Mouse (Mus musculus): ENCODE data around the gene Col6a1. TPM values are rescaled to one million over a fixed set of nuclear protein-coding genes. Genes with fewer than 3 reads are reported as not detected.
"Not testable (repeated sequence)": the region's sequence is repeated elsewhere in the genome, so short reads cannot be mapped to it uniquely, and the experiment has no call there.

Gene Col6a1
- polyA plus RNA-seq, 1 experiment, result 13.0 TPM

DNA sequence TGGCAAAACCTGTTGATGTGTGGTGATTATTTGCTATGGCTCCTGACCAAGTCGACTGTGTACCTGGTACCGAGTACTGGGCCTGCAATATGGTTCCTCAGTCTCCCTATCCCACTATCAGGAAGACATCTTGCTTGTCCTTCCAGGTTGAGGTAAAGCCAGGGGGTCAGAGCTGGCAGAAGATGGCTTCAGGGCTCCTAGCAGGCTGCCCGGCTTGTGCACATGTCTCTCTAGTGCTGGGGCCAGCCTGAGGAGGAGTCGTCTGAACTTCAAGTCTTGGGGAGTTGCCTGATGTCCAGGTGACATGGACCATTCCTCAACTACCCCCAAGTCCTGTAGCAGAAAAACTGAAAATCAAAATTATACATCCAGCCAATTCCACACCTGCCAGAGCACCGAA lies 33.9 kb upstream of the Col6a1 start:
- Histone ChIP-seq H3K4me3 (replicated peaks; ENCODE audit: insufficient read depth, low read depth, low read length) (no peak overlapping the region), H3K27me3 (ENCODE audit: control insufficient read depth, insufficient read depth, low read length) (no peaks in the 10 kb centered on the region), H3K27ac (ENCODE audit: insufficient read depth, low read length) (no peak overlapping the region), H3K4me1 (ENCODE audit: control insufficient read depth, insufficient read depth, low read length) (0 out of 2 replicates have a peak, but pooled peaks cover 11% of the 10 kb centered on the region)
- no peak for DNase-seq
- WGBS, result 81% methylated on average over 5 of the region's 5 CpGs
- TF ChIP-seq POLR2A (IDR thresholded peaks at IDR 0.05; ENCODE audit: borderline replicate concordance, insufficient read depth, low read length) (no peak), CTCF (IDR thresholded peaks at IDR 0.05; ENCODE audit: borderline replicate concordance, insufficient read depth, low read depth, low read length) (no peak)

- Histone ChIP-seq H3K27me3 (ENCODE audit: control insufficient read depth, insufficient read depth, low read length) (no peaks in the 10 kb centered on the region), H3K27ac (ENCODE audit: insufficient read depth, low read length) (no peak overlapping the region), H3K4me3 (replicated peaks; ENCODE audit: insufficient read depth, low read depth, low read length) (no peak overlapping the region), H3K4me1 (ENCODE audit: control insufficient read depth, insufficient read depth, low read length) (no peaks in the 10 kb centered on the region)
- TF ChIP-seq POLR2A (IDR thresholded peaks at IDR 0.05; ENCODE audit: borderline replicate concordance, insufficient read depth, low read length) (no peak), CTCF (IDR thresholded peaks at IDR 0.05; ENCODE audit: borderline replicate concordance, insufficient read depth, low read depth, low read length) (no peak)
- no peak for DNase-seq
- 90% methylated on average over 3 of the region's 3 CpGs for WGBS
These were observed 27.7 kb upstream of the Col6a1 start for GRCm38 (mm10) chr10:76753640-76754039.

DNA sequence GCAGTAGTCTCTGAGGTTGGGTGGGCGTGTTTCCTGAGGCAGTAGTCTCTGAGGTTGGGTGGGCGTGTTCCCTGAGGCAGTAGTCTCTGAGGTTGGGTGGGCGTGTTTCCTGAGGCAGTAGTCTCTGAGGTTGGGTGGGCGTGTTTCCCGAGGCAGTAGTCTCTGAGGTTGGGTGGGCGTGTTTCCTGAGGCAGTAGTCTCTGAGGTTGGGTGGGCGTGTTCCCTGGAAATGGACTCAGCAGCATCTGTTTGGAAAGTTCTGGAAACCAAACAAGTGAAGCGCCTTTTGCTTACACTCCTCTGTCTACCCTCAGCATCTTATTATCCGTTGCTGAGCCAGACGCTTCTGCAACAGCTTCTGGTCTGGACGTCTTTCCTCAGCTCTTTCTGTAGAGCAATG lies 18.3 kb upstream of the Col6a1 start:
- 54% methylated on average over 11 of the region's 11 CpGs for WGBS
- DNase-seq; H3K27ac ChIP-seq (ENCODE audit: insufficient read depth, low read length); H3K4me3 ChIP-seq (replicated peaks; ENCODE audit: insufficient read depth, low read depth, low read length); H3K4me1 ChIP-seq (ENCODE audit: control insufficient read depth, insufficient read depth, low read length); H3K27me3 ChIP-seq (ENCODE audit: control insufficient read depth, insufficient read depth, low read length): not testable (repeated sequence)

DNA sequence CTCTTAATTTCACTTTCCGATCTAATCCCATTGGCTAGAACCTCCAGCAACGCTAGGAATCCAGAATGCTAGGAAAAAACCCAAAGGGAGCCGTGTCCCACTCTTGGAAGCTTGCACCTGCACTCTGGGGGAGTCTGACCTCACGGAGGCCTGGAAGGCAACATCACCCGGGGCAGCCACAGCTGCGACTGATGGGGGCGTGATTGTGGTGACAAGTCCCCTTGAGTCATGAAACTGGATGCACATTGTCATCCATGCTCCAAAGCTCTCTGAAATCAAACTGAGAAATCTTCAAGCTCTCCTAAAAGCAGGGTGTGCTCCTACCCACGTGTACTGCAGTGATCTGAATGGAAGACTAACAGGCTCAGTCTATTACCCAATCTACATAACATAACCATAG lies 10.8 kb upstream of the Col6a1 start:
- TF ChIP-seq POLR2A (IDR thresholded peaks at IDR 0.05; ENCODE audit: borderline replicate concordance, insufficient read depth, low read length) (no peak), CTCF (IDR thresholded peaks at IDR 0.05; ENCODE audit: borderline replicate concordance, insufficient read depth, low read depth, low read length) (no peak)
- no peak for DNase-seq
- H3K4me1 ChIP-seq (ENCODE audit: control insufficient read depth, insufficient read depth, low read length), result no peaks in the 10 kb centered on the region
- no peaks in the 10 kb centered on the region for H3K27me3 ChIP-seq (ENCODE audit: control insufficient read depth, insufficient read depth, low read length)
- H3K27ac ChIP-seq (ENCODE audit: insufficient read depth, low read length), result no peak overlapping the region
- 58% methylated on average over 8 of the region's 8 CpGs for WGBS
- H3K4me3 ChIP-seq (replicated peaks; ENCODE audit: insufficient read depth, low read depth, low read length), result no peak overlapping the region

- Histone ChIP-seq H3K27me3 (ENCODE audit: control insufficient read depth, insufficient read depth, low read length) (no peaks in the 10 kb centered on the region), H3K4me1 (ENCODE audit: control insufficient read depth, insufficient read depth, low read length) (no peaks in the 10 kb centered on the region), H3K4me3 (replicated peaks; ENCODE audit: insufficient read depth, low read depth, low read length) (no peak overlapping the region), H3K27ac (ENCODE audit: insufficient read depth, low read length) (no peak overlapping the region)
- TF ChIP-seq POLR2A (IDR thresholded peaks at IDR 0.05; ENCODE audit: borderline replicate concordance, insufficient read depth, low read length) (no peak), CTCF (IDR thresholded peaks at IDR 0.05; ENCODE audit: borderline replicate concordance, insufficient read depth, low read depth, low read length) (peak; percentile 88)
- DNase-seq, result peak; percentile 64 to 78
- WGBS, result 9% methylated on average over 4 of the region's 4 CpGs
These were observed 9.0 kb upstream of the Col6a1 start for GRCm38 (mm10) chr10:76734979-76735378.

DNA sequence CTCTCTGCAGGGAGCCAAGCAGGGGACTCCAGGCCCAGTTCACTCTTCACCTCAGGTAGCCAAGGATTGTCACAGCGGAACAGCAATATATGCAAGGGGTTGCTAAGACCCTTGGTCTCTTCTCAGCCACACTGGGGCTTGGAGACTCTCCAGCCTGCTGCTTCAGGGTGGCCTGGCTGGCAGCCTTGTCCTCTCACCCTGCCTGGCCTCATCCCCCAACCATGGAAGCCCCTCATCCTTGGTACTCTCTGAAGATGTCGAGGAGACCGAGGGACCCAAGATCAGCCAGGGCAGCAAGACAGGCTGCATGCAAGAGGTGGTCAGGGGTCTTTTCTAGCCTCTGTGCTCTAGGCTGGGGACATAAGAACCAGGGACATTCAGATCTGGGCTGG lies 7.7 kb upstream of the Col6a1 start:
- DNase-seq, result no peak
- no peak overlapping the region for H3K27ac ChIP-seq (ENCODE audit: insufficient read depth, low read length)
- no peaks in the 10 kb centered on the region for H3K4me1 ChIP-seq (ENCODE audit: control insufficient read depth, insufficient read depth, low read length)
- no peak overlapping the region for H3K4me3 ChIP-seq (replicated peaks; ENCODE audit: insufficient read depth, low read depth, low read length)
- H3K27me3 ChIP-seq (ENCODE audit: control insufficient read depth, insufficient read depth, low read length), result no peaks in the 10 kb centered on the region
- TF ChIP-seq CTCF (IDR thresholded peaks at IDR 0.05; ENCODE audit: borderline replicate concordance, insufficient read depth, low read depth, low read length) (no peak), POLR2A (IDR thresholded peaks at IDR 0.05; ENCODE audit: borderline replicate concordance, insufficient read depth, low read length) (no peak)
- 40% methylated on average over 3 of the region's 3 CpGs for WGBS

DNA sequence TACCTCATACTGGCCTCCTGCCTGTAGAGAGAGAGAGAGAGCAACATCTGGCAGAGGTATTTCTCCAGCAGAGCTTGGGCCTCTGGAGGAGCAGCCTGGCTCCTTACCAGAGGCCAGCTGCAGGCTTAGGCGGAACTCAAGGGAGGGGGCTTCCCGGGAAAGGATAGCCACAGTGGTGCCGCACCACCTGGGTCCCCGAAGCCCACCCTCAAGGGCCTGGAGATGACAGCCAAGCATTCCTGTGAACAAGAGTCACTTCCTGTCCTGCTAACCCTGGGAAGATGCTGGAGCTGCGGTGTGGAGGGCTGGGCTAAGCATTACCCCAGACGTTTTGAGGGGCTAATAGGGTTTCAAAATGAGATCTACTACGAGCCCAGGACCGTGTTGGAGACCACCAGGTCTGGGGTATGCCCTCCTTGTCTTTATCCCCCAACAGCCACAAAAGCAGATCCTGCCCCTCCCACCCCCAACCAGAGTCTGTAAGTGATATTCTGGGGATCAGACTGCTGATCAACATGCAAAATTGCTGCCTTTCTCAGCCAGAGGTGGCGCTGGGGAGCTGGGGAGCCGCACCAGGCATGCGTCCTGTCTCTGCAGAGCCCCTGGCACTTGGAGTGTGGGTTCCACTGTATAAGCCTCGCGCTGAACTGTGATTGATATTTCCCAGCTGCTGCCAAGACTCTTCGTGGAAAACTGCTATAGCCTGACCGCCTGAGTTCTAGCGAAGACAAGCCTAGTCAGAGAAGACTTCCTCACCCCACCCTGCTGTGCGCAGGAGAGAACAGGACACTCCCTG lies 7.1 kb upstream of the Col6a1 start:
- Histone ChIP-seq H3K4me3 (replicated peaks; ENCODE audit: insufficient read depth, low read depth, low read length) (no peak overlapping the region), H3K27ac (ENCODE audit: insufficient read depth, low read length) (no peak overlapping the region), H3K27me3 (ENCODE audit: control insufficient read depth, insufficient read depth, low read length) (no peaks in the 10 kb centered on the region), H3K4me1 (ENCODE audit: control insufficient read depth, insufficient read depth, low read length) (no peaks in the 10 kb centered on the region)
- 9% methylated on average over 17 of the region's 17 CpGs for WGBS
- no peak for TF ChIP-seq POLR2A (IDR thresholded peaks at IDR 0.05; ENCODE audit: borderline replicate concordance, insufficient read depth, low read length)
- TF ChIP-seq CTCF (IDR thresholded peaks at IDR 0.05; ENCODE audit: borderline replicate concordance, insufficient read depth, low read depth, low read length), result peak; percentile 57
- peak; percentile 32 to 54 for DNase-seq

DNA sequence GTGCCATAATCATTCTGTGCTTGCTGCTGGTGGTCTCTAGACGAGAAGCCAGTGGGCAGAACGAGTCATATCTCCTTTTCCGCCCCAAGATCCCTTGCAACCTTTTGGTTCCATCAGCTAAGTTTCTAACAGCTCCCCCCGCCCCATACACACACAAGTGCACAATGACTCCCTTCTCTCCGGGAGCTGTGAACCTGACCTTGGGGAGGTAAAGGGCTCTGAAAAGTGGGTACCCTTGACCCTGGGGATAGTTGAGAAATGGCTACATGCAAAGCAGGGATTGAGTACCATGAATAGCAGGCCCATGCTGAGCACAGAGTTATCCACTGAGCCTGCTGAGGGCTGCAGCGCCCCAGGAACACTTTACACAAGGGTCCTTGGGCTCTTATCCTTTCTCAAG lies 6.4 kb upstream of the Col6a1 start:
- Histone ChIP-seq H3K27ac (ENCODE audit: insufficient read depth, low read length) (no peak overlapping the region), H3K4me3 (replicated peaks; ENCODE audit: insufficient read depth, low read depth, low read length) (no peak overlapping the region), H3K27me3 (ENCODE audit: control insufficient read depth, insufficient read depth, low read length) (no peaks in the 10 kb centered on the region), H3K4me1 (ENCODE audit: control insufficient read depth, insufficient read depth, low read length) (no peaks in the 10 kb centered on the region)
- no peak for TF ChIP-seq POLR2A (IDR thresholded peaks at IDR 0.05; ENCODE audit: borderline replicate concordance, insufficient read depth, low read length)
- no peak for TF ChIP-seq CTCF (IDR thresholded peaks at IDR 0.05; ENCODE audit: borderline replicate concordance, insufficient read depth, low read depth, low read length)
- DNase-seq, result no peak
- WGBS, result 73% methylated on average over 6 of the region's 6 CpGs
